ENCODE assay signal across 23 mouse cellular contexts in the genomic region with DNA sequence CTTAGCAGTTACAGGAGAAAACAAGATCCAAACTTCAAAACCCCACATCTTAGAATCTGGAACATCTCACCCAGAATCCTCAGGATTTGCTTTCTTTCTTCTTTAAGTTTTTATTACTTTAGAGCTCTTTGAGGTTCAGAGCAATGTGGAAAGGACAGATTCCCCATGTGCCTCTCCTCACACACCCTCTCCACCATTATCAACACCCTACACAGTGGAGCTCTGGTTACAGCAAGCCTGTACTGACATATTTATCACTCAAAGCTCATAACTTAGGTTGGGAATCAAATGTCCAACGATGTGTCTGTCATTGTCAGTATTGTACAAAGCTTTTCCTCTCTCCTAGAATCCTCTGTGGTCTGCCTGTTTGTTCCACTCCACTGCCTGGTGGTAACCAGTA.
DNase-seq lines count a peak whose midpoint lies in the region; ATAC-seq and TF ChIP-seq lines count a peak whose summit lies in the region.
"Had no signal": no experiment of that assay in that cellular context is flagged by ENCODE, and none has a peak within 500 bp of the region (broad histone marks: within the 10 kb centered on the region; RNA-seq: fewer than 3 reads in every experiment).

No protein-coding gene starts in this region.

- H3K4me2 ChIP-seq in liver, embryonic 14.5 days (ENCODE audit: low read depth), result no peak overlapping the region
- H3K4me2 ChIP-seq in liver, postnatal 0 days (ENCODE audit: low read depth, low read length), result no peak overlapping the region
- H3K4me2 ChIP-seq: embryonic facial prominence, embryonic 12.5 days; embryonic facial prominence, embryonic 15.5 days; heart, embryonic 13.5 days; hindbrain, embryonic 14.5 days had no signal

- peak; percentile 9 for DNase-seq in heart, adult 11 months
- DNase-seq in heart, embryonic 10.5 days (ENCODE audit: low spot score), result no peak
- no peak for DNase-seq in liver, embryonic 14.5 days (ENCODE audit: low read depth in 3 of 3, low spot score in 3 of 3)
- no peak for DNase-seq in liver, postnatal 0 days
- DNase-seq in MN1 (ENCODE audit: low spot score), result no peak
- DNase-seq in cerebellum, postnatal 10 days, result no peak
- DNase-seq: adrenal gland, postnatal 14 days; cerebellum, adult 11-12 months; cerebellum, adult 8-10 months; cerebellum, postnatal 25 days; forebrain, postnatal 0 days; gastrocnemius, adult 2 months; gastrocnemius, postnatal 14 days; heart, adult 18-20 months; heart, postnatal 14 days; heart, postnatal 4 days had no signal

- H3K36me3 ChIP-seq in heart, embryonic 10.5 days, result no peaks in the 10 kb centered on the region
- H3K36me3 ChIP-seq in liver, embryonic 14.5 days (replicated peaks; ENCODE audit: control insufficient read depth, insufficient read depth, low read depth), result no peaks in the 10 kb centered on the region
- H3K36me3 ChIP-seq in liver, postnatal 0 days (replicated peaks; ENCODE audit: insufficient read depth, low read length), result no peaks in the 10 kb centered on the region
- H3K36me3 ChIP-seq: embryonic facial prominence, embryonic 12.5 days; embryonic facial prominence, embryonic 15.5 days; heart, embryonic 13.5 days had no signal

- no peak for TF ChIP-seq CTCF in liver, embryonic 14.5 days (IDR thresholded peaks at IDR 0.05; ENCODE audit: low read depth)
- TF ChIP-seq CTCF in liver, postnatal 0 days (IDR thresholded peaks at IDR 0.05; ENCODE audit: low read depth), result no peak

- H3K9me3 ChIP-seq in heart, embryonic 10.5 days, result no peaks in the 10 kb centered on the region
- no peaks in the 10 kb centered on the region for H3K9me3 ChIP-seq in liver, embryonic 14.5 days (ENCODE audit: control insufficient read depth, low read length)
- H3K9me3 ChIP-seq in liver, postnatal 0 days (ENCODE audit: low read length), result no peaks in the 10 kb centered on the region
- H3K9me3 ChIP-seq: embryonic facial prominence, embryonic 12.5 days; embryonic facial prominence, embryonic 15.5 days; heart, embryonic 13.5 days had no signal

- 31% methylated on average over 1 of the region's 1 CpGs for WGBS in heart, embryonic 10.5 days
- 12% methylated on average over 1 of the region's 1 CpGs for WGBS in liver, embryonic 14.5 days (ENCODE audit: insufficient replicate concordance)
- 48% methylated on average over 1 of the region's 1 CpGs for WGBS in liver, postnatal 0 days (ENCODE audit: insufficient replicate concordance)

- H3K4me1 ChIP-seq in heart, embryonic 10.5 days, result peaks cover 7% of the 10 kb centered on the region; the same call in 1 of the 2 replicates
- peaks cover 15 to 19% of the 10 kb centered on the region in 2 experiments; a peak in 3 of 4 replicates for H3K4me1 ChIP-seq in liver, embryonic 14.5 days (replicated peaks; ENCODE audit: control insufficient read depth in 2 of 2, insufficient read depth in 2 of 2, low read length in 1 of 2)
- no peaks in the 10 kb centered on the region for H3K4me1 ChIP-seq in liver, postnatal 0 days (ENCODE audit: insufficient read depth)
- H3K4me1 ChIP-seq: embryonic facial prominence, embryonic 15.5 days had no signal

- no peaks in the 10 kb centered on the region for H3K27me3 ChIP-seq in heart, embryonic 10.5 days (ENCODE audit: insufficient read depth, poor library complexity, severe bottlenecking)
- H3K27me3 ChIP-seq in liver, embryonic 14.5 days (ENCODE audit: control insufficient read depth, insufficient read depth, low read length), result no peaks in the 10 kb centered on the region
- H3K27me3 ChIP-seq in liver, postnatal 0 days (ENCODE audit: insufficient read depth, low read length), result no peaks in the 10 kb centered on the region
- H3K27me3 ChIP-seq: embryonic facial prominence, embryonic 12.5 days; embryonic facial prominence, embryonic 15.5 days; heart, embryonic 13.5 days had no signal

- no peak overlapping the region for H3K9ac ChIP-seq in liver, embryonic 14.5 days (replicated peaks)
- H3K9ac ChIP-seq in liver, postnatal 0 days (replicated peaks), result no peak overlapping the region
- H3K9ac ChIP-seq: embryonic facial prominence, embryonic 12.5 days; embryonic facial prominence, embryonic 15.5 days; forebrain, postnatal 0 days; heart, embryonic 13.5 days; hindbrain, embryonic 14.5 days had no signal

- H3K27ac ChIP-seq in heart, embryonic 10.5 days, result no peak overlapping the region
- no peak overlapping the region for H3K27ac ChIP-seq in liver, embryonic 14.5 days
- no peak overlapping the region for H3K27ac ChIP-seq in liver, postnatal 0 days (ENCODE audit: low read depth)
- H3K27ac ChIP-seq: embryonic facial prominence, embryonic 12.5 days; embryonic facial prominence, embryonic 15.5 days; gastrocnemius, adult 2 months; heart, embryonic 13.5 days; hindbrain, embryonic 14.5 days; hindbrain, postnatal 0 days had no signal

- H3K4me3 ChIP-seq in heart, embryonic 10.5 days, result no peak overlapping the region
- no peak overlapping the region for H3K4me3 ChIP-seq in liver, embryonic 14.5 days (ENCODE audit: insufficient read depth in 1 of 2, low read depth in 2 of 2, low read length in 2 of 2)
- no peak overlapping the region for H3K4me3 ChIP-seq in liver, postnatal 0 days (ENCODE audit: low read depth, low read length)
- H3K4me3 ChIP-seq: embryonic facial prominence, embryonic 12.5 days; embryonic facial prominence, embryonic 15.5 days; gastrocnemius, adult 2 months; heart, embryonic 13.5 days had no signal

- 0 out of 2 replicates have a peak, but pooled peaks have one; percentile 37 for ATAC-seq in liver, embryonic 14.5 days (ENCODE audit: insufficient read depth)
- no peak for ATAC-seq in liver, postnatal 0 days
- peak; percentile 61; the same call in 1 of the 2 replicates for ATAC-seq in megakaryocyte progenitor cell, adult 5-6 weeks (replicated peaks; ENCODE audit: poor library complexity)
- ATAC-seq: forebrain, embryonic 14.5 days; forebrain, postnatal 0 days; hindbrain, postnatal 0 days had no signal

- TF ChIP-seq EP300 in liver, embryonic 14.5 days (IDR thresholded peaks at IDR 0.05; ENCODE audit: low read depth), result 0 out of 2 replicates have a peak, but pooled peaks have one; percentile 16
- no peak for TF ChIP-seq EP300 in liver, postnatal 0 days (IDR thresholded peaks at IDR 0.05; ENCODE audit: low read depth)
